Mouse (Mus musculus) limb, embryonic 10.5 days (tissue): ENCODE data around the gene H2al1f. TPM values are rescaled to one million over a fixed set of nuclear protein-coding genes. Genes with fewer than 3 reads are reported as not detected.
"Not testable (repeated sequence)": the region's sequence is repeated elsewhere in the genome, so short reads cannot be mapped to it uniquely, and the experiment has no call there.

Source experiments
- DNase-seq: peaks from one replicate; pipeline ENCODE4 v3.0.0-alpha.2; 2017; ENCODE audit warnings: low spot score
- H3K27ac ChIP-seq: fragments of 300-500 bp; sonication (generic); 2 replicates; pipeline ENCODE4 v1.5.1; 2016; ENCODE audit warnings: mild to moderate bottlenecking
- H3K27me3 ChIP-seq: fragments of 300-500 bp; sonication (generic); 2 replicates; pipeline ENCODE4 v1.6.1; 2016; ENCODE audit warnings: low read depth, mild to moderate bottlenecking; ENCODE audit not compliant: poor library complexity, severe bottlenecking
- H3K36me3 ChIP-seq: fragments of 300-500 bp; sonication (generic); 2 replicates; pipeline ENCODE4 v1.6.1; 2016; ENCODE audit warnings: mild to moderate bottlenecking, moderate library complexity
- H3K4me1 ChIP-seq: fragments of 300-500 bp; sonication (generic); 2 replicates; pipeline ENCODE4 v1.6.1; 2016
- H3K4me3 ChIP-seq: fragments of 300-500 bp; sonication (generic); 2 replicates; pipeline ENCODE4 v1.5.1; 2016; ENCODE audit warnings: mild to moderate bottlenecking, moderate library complexity
- H3K9me3 ChIP-seq: fragments of 300-500 bp; sonication (generic); replicated peaks from 2 replicates; pipeline ENCODE4 v1.6.1; 2016; ENCODE audit warnings: mild to moderate bottlenecking
- WGBS: fragments of 180-500 bp; shearing (Covaris S2); methylation state at CpG from one replicate; pipeline ENCODE4 v1.1.7; 2016; 5-methylcytosine and 5-hydroxymethylcytosine counted together
- polyA plus RNA-seq: library from polyadenylated mRNA; unstranded; fragments of >200 nt; fragmentation: Nextera tagmentation; extraction: Ambion mirVana; gene quantifications from 2 replicates; pipeline ENCODE4 v1.2.1, GENCODE M21; 2016

The H2al1f gene
- not detected in 2 replicates for polyA plus RNA-seq

DNA sequence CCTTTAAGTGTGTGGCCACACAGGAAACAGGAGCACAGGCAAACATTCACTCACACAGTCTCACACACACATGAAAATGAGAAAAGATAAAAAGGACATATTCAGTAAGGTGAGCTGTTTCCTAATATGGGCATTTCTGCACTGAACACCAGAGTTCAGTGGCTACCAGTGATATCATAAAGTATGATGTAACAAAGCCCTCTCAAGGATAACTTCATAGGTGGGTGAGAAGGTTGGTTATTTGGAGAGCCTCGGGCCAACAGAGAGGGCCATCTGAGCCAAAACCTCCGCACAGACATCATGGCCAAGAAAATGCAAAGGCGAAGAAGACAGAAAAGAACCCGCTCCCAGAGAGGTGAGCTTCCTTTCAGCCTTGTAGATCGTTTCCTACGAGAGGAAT is at the start of gene H2al1f:
Gene H2al1f, plus strand, starts transcription at position 301 of the 400 bp plus-strand sequence.
- not testable (repeated sequence) for H3K36me3 ChIP-seq, H3K27ac ChIP-seq, H3K4me3 ChIP-seq, H3K9me3 ChIP-seq, DNase-seq, H3K4me1 ChIP-seq, H3K27me3 ChIP-seq
- WGBS: no CpG with 5 or more reads among the region's 6 CpGs

DNA sequence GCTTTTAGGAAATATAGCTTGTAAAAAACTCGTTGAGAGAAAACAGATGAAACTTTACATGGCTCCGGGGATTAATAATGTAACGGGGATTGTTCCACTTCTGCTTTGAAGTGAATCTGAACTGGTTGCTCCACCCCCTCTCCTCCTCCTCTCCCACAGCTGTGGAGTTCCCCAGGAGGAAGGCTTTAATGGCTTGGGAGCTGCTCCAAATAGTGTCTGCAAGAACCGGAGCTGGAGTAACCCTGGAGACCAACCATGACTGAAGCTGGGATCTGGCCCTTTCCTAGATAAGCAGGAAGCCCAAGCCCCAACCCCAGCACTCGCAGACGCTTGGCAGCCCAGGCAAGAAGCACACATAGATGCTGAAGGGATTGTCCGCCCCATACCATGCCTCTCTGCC is 47.2 kb upstream of the H2al1f start:
- no peak for DNase-seq
- no peak overlapping the region for H3K4me3 ChIP-seq
- peaks cover 25% of the 10 kb centered on the region for H3K4me1 ChIP-seq
- H3K36me3 ChIP-seq: no peaks in the 10 kb centered on the region
- peaks cover 94% of the 10 kb centered on the region for H3K27me3 ChIP-seq
- 55% methylated on average over 7 of the region's 7 CpGs for WGBS
- H3K9me3 ChIP-seq: no peaks in the 10 kb centered on the region
- no peak overlapping the region for H3K27ac ChIP-seq

DNA sequence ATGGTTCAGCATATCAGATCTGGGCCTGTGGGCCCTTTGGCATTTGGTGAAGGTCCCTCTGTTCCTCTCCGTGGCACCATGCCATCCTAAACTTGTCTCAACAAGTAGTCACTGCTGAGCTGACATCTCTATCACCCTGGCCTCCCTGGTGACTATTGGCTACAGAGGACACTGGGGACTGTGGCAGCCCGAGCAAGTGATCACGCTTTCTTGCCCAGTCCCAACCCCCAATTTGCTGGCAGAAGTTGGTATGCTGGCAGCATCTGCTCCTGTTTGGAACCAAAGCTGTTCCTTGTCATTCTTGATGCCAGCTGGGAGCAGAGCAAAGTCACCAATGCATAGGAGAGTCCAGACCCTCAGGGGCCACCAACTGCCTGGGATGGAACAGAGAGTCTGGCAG is 45.9 kb upstream of the H2al1f start:
- Histone ChIP-seq H3K36me3 (no peaks in the 10 kb centered on the region), H3K27ac (no peak overlapping the region), H3K9me3 (no peaks in the 10 kb centered on the region), H3K27me3 (peaks cover 100% of the 10 kb centered on the region), H3K4me3 (no peak overlapping the region), H3K4me1 (peaks cover 25% of the 10 kb centered on the region)
- DNase-seq: no peak
- WGBS: 93% methylated on average over 3 of the region's 3 CpGs

DNA sequence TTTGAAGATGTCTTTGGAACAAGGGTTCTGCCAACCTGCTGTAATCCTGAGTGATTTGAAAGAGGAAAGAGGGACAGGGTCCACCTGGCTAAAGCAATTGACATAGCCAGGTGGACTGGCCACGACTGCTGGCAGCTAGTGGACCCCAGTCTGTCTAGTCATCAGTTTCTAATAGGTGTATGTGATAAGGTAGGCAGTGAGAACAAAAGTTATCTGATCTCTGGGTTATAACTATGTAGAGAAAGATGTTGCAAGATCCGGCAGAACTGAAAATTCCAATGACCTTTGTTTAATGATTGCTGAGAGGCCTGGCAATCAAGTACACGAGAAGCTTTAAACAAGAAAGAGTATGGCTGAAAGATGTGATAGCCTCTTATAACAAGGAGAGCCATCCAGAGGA is 41.8 kb upstream of the H2al1f start:
- 89% methylated on average over 3 of the region's 3 CpGs for WGBS
- Histone ChIP-seq H3K27ac (no peak overlapping the region), H3K4me3 (no peak overlapping the region), H3K4me1 (no peaks in the 10 kb centered on the region; the same call in 1 of the 2 replicates), H3K9me3 (no peaks in the 10 kb centered on the region), H3K27me3 (peaks cover 95% of the 10 kb centered on the region), H3K36me3 (no peaks in the 10 kb centered on the region)
- DNase-seq: no peak

DNA sequence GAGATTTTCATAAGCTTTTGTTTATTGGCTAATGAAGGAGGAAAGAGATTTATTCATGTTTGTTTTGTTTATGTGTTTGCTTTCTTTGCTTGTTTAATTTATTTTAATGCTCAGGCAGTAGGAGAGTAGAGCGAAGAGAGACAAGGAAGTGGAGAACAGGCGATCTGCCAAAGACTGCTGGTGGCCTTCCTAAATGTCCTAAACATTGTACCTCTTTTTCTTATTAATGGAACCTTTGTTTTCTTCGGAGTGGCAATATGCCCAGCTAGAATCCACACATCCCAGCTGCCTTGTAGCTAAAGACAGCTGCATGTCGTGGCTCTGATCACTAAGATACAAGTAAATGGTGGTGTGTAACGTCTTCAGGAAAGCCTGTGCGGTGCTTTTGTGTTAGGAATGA is 37.9 kb upstream of the H2al1f start:
- peaks cover 93% of the 10 kb centered on the region for H3K27me3 ChIP-seq
- 89% methylated on average over 6 of the region's 6 CpGs for WGBS

DNA sequence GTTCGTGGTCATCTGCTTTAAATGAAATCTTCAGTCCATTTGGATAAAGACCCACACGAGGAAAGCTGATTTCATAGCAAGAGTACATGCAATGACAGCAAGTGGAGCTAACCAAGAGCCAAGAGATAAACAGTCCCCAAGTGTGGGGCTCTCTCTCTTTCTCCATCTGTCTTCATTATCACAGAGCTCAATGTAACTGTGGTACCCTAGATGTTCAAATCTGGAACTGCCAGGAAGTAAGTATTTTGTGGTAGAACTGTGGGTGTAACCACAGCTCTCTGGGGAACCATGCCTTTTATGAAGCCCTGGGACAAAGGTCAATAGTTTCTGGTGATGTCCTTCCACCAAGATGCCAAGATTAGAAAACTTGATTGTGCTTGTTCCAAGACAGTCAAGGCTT is 34.2 kb upstream of the H2al1f start:
- Histone ChIP-seq H3K36me3 (no peaks in the 10 kb centered on the region), H3K4me1 (no peaks in the 10 kb centered on the region), H3K9me3 (no peaks in the 10 kb centered on the region), H3K27me3 (peaks cover 66% of the 10 kb centered on the region), H3K4me3 (no peak overlapping the region), H3K27ac (no peak overlapping the region)
- 93% methylated on average over 2 of the region's 2 CpGs for WGBS
- DNase-seq: no peak

More for the DNA sequence above, 37.9 kb upstream of the H2al1f start:
- DNase-seq: no peak
- H3K4me1 ChIP-seq: no peaks in the 10 kb centered on the region
- H3K36me3 ChIP-seq: no peaks in the 10 kb centered on the region
- H3K27ac ChIP-seq: no peak overlapping the region
- no peaks in the 10 kb centered on the region for H3K9me3 ChIP-seq
- H3K4me3 ChIP-seq: no peak overlapping the region

DNA sequence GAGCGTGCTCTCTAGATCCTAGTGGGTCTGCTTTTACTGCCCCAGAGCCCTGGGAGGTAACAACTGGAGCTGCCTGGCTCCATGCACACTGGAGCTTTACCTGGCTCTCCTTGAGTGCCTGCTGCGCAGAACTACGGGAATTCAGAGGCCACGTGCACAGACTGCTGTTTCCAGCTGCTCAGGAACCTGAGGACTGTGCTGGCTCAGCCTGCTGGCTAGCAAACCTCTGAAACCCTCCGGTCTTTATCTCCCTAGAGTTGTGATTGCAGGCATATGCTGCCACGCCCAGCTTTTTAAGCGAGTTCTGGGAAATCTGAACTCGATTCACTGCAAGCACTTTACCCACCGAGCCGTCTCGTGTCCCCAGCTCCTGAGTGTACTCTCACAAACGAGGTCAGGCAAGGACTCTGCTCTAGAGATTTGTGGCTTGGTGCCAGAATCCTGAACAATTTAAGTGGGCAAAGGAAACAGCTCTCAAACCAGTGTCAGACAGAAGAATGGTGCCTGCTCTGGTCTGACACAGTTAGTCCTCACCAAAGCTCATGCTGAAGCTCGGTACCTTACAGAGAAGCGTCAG is 26.6 kb upstream of the H2al1f start:
- no peak for DNase-seq
- peaks cover 73% of the 10 kb centered on the region for H3K27me3 ChIP-seq

DNA sequence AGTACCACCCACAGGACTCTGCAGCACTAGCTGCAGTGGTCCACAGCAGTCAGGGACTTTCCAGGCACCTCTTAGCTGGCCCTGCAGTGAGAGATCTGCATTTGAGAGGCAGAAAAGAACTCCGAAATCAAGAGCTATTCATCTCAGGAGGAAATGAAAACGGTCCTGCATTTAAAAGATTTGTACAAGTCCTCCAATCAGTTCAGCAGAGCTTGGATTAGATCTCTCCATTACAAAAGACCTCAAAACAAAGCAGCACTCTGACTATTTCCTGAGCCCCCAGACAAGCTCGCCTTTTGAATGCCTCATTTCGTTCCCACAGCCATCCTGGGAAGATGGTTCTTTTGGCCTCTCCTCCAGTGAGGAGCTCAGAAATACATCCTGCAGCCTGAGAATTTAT is 25.7 kb upstream of the H2al1f start:
- DNase-seq: no peak
- H3K27me3 ChIP-seq: peaks cover 82% of the 10 kb centered on the region
- 82% methylated on average over 4 of the region's 4 CpGs for WGBS
- no peaks in the 10 kb centered on the region for H3K9me3 ChIP-seq
- H3K36me3 ChIP-seq: no peaks in the 10 kb centered on the region
- no peak overlapping the region for H3K4me3 ChIP-seq
- H3K27ac ChIP-seq: no peak overlapping the region
- no peaks in the 10 kb centered on the region for H3K4me1 ChIP-seq

More for the DNA sequence above, 26.6 kb upstream of the H2al1f start:
- no peaks in the 10 kb centered on the region for H3K4me1 ChIP-seq
- WGBS: 82% methylated on average over 14 of the region's 14 CpGs
- no peaks in the 10 kb centered on the region for H3K9me3 ChIP-seq
- no peaks in the 10 kb centered on the region for H3K36me3 ChIP-seq
- no peak overlapping the region for H3K4me3 ChIP-seq
- no peak overlapping the region for H3K27ac ChIP-seq

DNA sequence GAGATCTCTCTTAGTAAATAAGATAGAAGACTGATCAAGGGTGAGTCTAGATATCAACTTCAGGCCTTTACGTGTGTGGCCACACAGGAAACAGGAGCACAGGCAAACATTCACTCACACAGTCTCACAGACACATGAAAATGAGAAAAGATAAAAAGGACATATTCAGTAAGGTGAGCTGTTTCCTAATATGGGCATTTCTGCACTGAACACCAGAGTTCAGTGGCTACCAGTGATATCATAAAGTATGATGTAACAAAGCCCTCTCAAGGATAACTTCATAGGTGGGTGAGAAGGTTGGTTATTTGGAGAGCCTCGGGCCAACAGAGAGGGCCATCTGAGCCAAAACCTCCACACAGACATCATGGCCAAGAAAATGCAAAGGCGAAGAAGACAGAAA is 16.0 kb upstream of the H2al1f start, which contains the start of gene H2al1a:
Gene H2al1a, plus strand, starts transcription at position 301 of the 400 bp plus-strand sequence.
- not testable (repeated sequence) for H3K36me3 ChIP-seq, H3K4me3 ChIP-seq, DNase-seq, H3K9me3 ChIP-seq, H3K4me1 ChIP-seq, H3K27ac ChIP-seq
- no CpG with 5 or more reads among the region's 3 CpGs for WGBS
- peaks cover 40% of the 10 kb centered on the region; the same call in 1 of the 2 replicates for H3K27me3 ChIP-seq

DNA sequence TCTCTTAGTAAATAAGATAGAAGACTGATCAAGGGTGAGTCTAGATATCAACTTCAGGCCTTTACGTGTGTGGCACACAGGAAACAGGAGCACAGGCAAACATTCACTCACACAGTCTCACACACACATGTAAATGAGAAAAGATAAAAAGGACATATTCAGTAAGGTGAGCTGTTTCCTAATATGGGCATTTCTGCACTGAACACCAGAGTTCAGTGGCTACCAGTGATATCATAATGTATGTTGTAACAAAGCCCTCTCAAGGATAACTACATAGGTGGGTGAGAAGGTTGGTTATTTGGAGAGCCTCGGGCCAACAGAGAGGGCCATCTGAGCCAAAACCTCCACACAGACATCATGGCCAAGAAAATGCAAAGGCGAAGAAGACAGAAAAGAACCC is 12.8 kb upstream of the H2al1f start, which contains the start of gene H2al1b:
Gene H2al1b, plus strand, starts transcription at position 301 of the 400 bp plus-strand sequence.
- 100% methylated on average over 1 of the region's 3 CpGs for WGBS
- DNase-seq: not testable (repeated sequence)

DNA sequence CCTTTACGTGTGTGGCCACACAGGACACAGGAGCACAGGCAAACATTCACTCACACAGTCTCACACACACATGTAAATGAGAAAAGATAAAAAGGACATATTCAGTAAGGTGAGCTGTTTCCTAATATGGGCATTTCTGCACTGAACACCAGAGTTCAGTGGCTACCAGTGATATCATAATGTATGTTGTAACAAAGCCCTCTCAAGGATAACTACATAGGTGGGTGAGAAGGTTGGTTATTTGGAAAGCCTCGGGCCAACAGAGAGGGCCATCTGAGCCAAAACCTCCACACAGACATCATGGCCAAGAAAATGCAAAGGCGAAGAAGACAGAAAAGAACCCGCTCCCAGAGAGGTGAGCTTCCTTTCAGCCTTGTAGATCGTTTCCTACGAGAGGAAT is 9.6 kb upstream of the H2al1f start, which contains the start of gene H2al1c:
Gene H2al1c, plus strand, starts transcription at position 301 of the 400 bp plus-strand sequence.
- H3K9me3 ChIP-seq, H3K27ac ChIP-seq, DNase-seq, H3K4me1 ChIP-seq, H3K27me3 ChIP-seq, H3K36me3 ChIP-seq, H3K4me3 ChIP-seq: not testable (repeated sequence)
- WGBS: 92% methylated on average over 1 of the region's 6 CpGs

More for the DNA sequence above, 12.8 kb upstream of the H2al1f start, which contains the start of gene H2al1b:
- not testable (repeated sequence) for H3K4me3 ChIP-seq, H3K27me3 ChIP-seq, H3K9me3 ChIP-seq, H3K36me3 ChIP-seq, H3K27ac ChIP-seq, H3K4me1 ChIP-seq

DNA sequence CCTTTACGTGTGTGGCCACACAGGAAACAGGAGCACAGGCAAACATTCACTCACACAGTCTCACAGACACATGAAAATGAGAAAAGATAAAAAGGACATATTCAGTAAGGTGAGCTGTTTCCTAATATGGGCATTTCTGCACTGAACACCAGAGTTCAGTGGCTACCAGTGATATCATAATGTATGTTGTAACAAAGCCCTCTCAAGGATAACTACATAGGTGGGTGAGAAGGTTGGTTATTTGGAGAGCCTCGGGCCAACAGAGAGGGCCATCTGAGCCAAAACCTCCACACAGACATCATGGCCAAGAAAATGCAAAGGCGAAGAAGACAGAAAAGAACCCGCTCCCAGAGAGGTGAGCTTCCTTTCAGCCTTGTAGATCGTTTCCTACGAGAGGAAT is 6.4 kb upstream of the H2al1f start, which contains the start of gene H2al1d:
Gene H2al1d, plus strand, starts transcription at position 301 of the 400 bp plus-strand sequence.
- H3K4me3 ChIP-seq, H3K4me1 ChIP-seq, H3K36me3 ChIP-seq, H3K9me3 ChIP-seq, H3K27me3 ChIP-seq, H3K27ac ChIP-seq, DNase-seq: not testable (repeated sequence)
- no CpG with 5 or more reads among the region's 6 CpGs for WGBS

DNA sequence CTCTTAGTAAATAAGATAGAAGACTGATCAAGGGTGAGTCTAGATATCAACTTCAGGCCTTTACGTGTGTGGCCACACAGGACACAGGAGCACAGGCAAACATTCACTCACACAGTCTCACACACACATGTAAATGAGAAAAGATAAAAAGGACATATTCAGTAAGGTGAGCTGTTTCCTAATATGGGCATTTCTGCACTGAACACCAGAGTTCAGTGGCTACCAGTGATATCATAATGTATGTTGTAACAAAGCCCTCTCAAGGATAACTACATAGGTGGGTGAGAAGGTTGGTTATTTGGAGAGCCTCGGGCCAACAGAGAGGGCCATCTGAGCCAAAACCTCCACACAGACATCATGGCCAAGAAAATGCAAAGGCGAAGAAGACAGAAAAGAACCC is 3.3 kb upstream of the H2al1f start, which contains the start of gene H2al1e:
Gene H2al1e, plus strand, starts transcription at position 301 of the 400 bp plus-strand sequence.
- not testable (repeated sequence) for H3K9me3 ChIP-seq, H3K4me3 ChIP-seq, H3K27me3 ChIP-seq, H3K27ac ChIP-seq, H3K36me3 ChIP-seq, DNase-seq, H3K4me1 ChIP-seq
- no CpG with 5 or more reads among the region's 3 CpGs for WGBS
